Mouse (Mus musculus) stomach, embryonic 15.5 days (tissue): ENCODE measurements around the gene Cd86. TPM values are rescaled to one million over a fixed set of nuclear protein-coding genes. Genes with fewer than 3 reads are reported as not detected.
A peak's percentile ranks its signal among the peaks of the same experiment; 100 is the strongest.

ENCODE experiments used
- ATAC-seq: fragments of 200-750 bp; cut with Nextera tagmentation; 2 replicates; pipeline ENCODE4 v1.8.0; 2017; ENCODE audit warnings: low read depth, moderate number of reproducible peaks, moderate TSS enrichment; ENCODE audit not compliant: insufficient read depth, low FRiP score
- H3K27ac ChIP-seq: fragments of 300-500 bp; sonication (generic); 2 replicates; pipeline ENCODE4 v1.5.1; 2015; ENCODE audit warnings: mild to moderate bottlenecking, inconsistent platforms
- H3K27me3 ChIP-seq: fragments of 300-500 bp; sonication (generic); replicated peaks from 2 replicates; pipeline ENCODE4 v1.6.1; 2015; ENCODE audit warnings: inconsistent platforms
- H3K36me3 ChIP-seq: fragments of 300-500 bp; sonication (generic); 2 replicates; pipeline ENCODE4 v1.6.1; 2015; ENCODE audit warnings: inconsistent platforms
- H3K4me1 ChIP-seq: fragments of 300-500 bp; sonication (generic); 2 replicates; pipeline ENCODE4 v1.6.1; 2015; ENCODE audit warnings: inconsistent platforms
- H3K4me2 ChIP-seq: fragments of 300-500 bp; sonication (generic); 2 replicates; pipeline ENCODE4 v1.6.1; 2015; ENCODE audit warnings: mild to moderate bottlenecking, inconsistent platforms
- H3K4me3 ChIP-seq: fragments of 300-500 bp; sonication (generic); replicated peaks from 2 replicates; pipeline ENCODE4 v1.5.1; 2015; ENCODE audit warnings: inconsistent platforms
- H3K9ac ChIP-seq: fragments of 300-500 bp; sonication (generic); 2 replicates; pipeline ENCODE4 v1.6.1; 2015; ENCODE audit warnings: inconsistent platforms
- H3K9me3 ChIP-seq: fragments of 300-500 bp; sonication (generic); 2 replicates; pipeline ENCODE4 v1.6.1; 2016; ENCODE audit warnings: inconsistent platforms
- WGBS: fragments of 180-500 bp; shearing (Covaris S2); methylation state at CpG from one replicate; pipeline ENCODE4 v1.1.7; 2015; 5-methylcytosine and 5-hydroxymethylcytosine counted together
- polyA plus RNA-seq: library from polyadenylated mRNA; unstranded; fragments of >200 nt; fragmentation: Nextera tagmentation; extraction: Ambion mirVana; gene quantifications from 2 replicates; pipeline ENCODE4 v1.2.1, GENCODE M21; 2015

Gene Cd86
- polyA plus RNA-seq: 2.5 and 3.0 TPM in 2 replicates

DNA sequence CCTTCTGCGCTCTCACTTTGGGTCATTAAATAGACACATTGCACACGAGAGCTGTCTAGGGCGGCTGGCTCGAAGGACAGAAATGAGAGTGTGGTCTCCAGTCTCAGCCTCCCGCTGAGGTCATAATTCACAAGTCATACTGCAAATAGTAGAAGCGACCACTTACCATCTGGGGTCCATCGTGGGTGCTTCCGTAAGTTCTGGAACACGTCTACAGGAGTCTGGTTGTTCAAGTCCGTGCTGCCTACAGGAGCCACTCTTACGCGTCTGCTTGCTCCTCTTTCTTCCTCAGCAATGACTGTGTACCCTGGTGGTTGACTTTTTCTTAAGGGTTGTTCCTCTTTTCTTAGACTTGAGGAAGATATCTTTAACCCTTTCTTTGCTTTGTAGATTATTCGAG is at the start of gene Cd86:
Gene Cd86, minus strand, starts transcription at position 300 of the 400 bp plus-strand sequence.
- Histone ChIP-seq H3K9me3 (no peaks in the 10 kb centered on the region), H3K9ac (no peak within 1 kb of the TSS), H3K27ac (no peak within 1 kb of the TSS), H3K27me3 (no peaks in the 10 kb centered on the region), H3K4me2 (no peak within 1 kb of the TSS), H3K36me3 (no peaks in the 10 kb centered on the region), H3K4me1 (no peaks in the 10 kb centered on the region), H3K4me3 (no peak within 1 kb of the TSS)
- WGBS: 67% methylated on average over 13 of the region's 13 CpGs
- no peak for ATAC-seq

DNA sequence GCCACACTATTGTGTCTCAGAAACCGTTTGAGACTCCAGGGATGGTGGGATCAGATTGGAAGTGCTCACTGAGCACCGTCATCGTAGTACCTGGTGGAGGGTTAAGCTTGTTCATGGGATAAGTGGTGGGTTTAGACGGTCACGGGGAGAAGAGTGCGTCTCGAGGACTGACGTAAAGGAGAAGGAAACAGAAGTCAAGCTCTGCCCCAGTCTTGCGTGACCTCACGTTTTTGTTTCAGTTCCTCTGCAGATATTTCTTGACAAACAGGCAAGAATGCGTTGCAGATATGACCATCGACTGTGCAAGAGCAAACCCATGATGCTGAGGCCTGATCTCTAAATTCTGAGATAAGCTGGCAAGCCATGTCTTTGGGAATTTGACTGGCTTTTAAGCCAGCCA is 45.9 kb upstream of the Cd86 start:
- Histone ChIP-seq H3K4me2 (no peak overlapping the region), H3K36me3 (no peaks in the 10 kb centered on the region), H3K9ac (no peak overlapping the region), H3K9me3 (no peaks in the 10 kb centered on the region), H3K27me3 (no peaks in the 10 kb centered on the region), H3K27ac (no peak overlapping the region), H3K4me3 (no peak overlapping the region), H3K4me1 (no peaks in the 10 kb centered on the region)
- ATAC-seq: no peak
- WGBS: 79% methylated on average over 12 of the region's 12 CpGs

GRCm38 (mm10) chr16:36710794-36711193 is 44.9 kb upstream of the Cd86 start:
- 91% methylated on average over 2 of the region's 2 CpGs for WGBS

GRCm38 (mm10) chr16:36709405-36709804 is 43.5 kb upstream of the Cd86 start:
- no peaks in the 10 kb centered on the region for H3K36me3 ChIP-seq
- ATAC-seq: no peak
- H3K9ac ChIP-seq: no peak overlapping the region
- no peak overlapping the region for H3K27ac ChIP-seq
- H3K4me1 ChIP-seq: no peaks in the 10 kb centered on the region
- 93% methylated on average over 17 of the region's 17 CpGs for WGBS
- H3K4me2 ChIP-seq: no peak overlapping the region
- H3K9me3 ChIP-seq: no peaks in the 10 kb centered on the region
- H3K27me3 ChIP-seq: no peaks in the 10 kb centered on the region
- no peak overlapping the region for H3K4me3 ChIP-seq

More at GRCm38 (mm10) chr16:36710794-36711193, 44.9 kb upstream of the Cd86 start:
- H3K27ac ChIP-seq: no peak overlapping the region
- no peaks in the 10 kb centered on the region for H3K9me3 ChIP-seq
- H3K4me2 ChIP-seq: no peak overlapping the region
- no peak overlapping the region for H3K9ac ChIP-seq
- no peaks in the 10 kb centered on the region for H3K4me1 ChIP-seq
- no peaks in the 10 kb centered on the region for H3K36me3 ChIP-seq
- no peaks in the 10 kb centered on the region for H3K27me3 ChIP-seq
- ATAC-seq: no peak
- no peak overlapping the region for H3K4me3 ChIP-seq

DNA sequence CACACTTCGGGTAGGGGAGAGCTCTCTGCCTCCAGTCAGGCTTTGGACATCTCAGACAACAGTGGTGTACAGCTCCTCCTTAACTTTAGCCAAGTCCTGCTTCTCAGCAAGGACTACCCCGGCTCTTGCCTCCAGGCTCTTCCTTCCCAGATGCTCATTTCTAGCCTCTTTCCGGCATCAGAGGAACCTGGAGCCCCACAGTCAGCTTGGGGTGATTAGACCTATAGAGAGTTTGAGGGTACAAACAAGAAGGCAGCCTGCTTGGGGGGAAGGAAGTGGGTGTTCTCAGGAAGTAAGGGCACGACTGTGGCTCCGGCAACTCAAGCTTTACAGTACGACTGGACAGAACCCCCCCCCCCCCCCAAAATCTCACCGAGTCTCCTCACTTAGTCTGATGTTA is 42.9 kb upstream of the Cd86 start:
- H3K27ac ChIP-seq: no peak overlapping the region
- H3K9ac ChIP-seq: no peak overlapping the region
- ATAC-seq: no peak
- 84% methylated on average over 7 of the region's 7 CpGs for WGBS
- no peaks in the 10 kb centered on the region for H3K9me3 ChIP-seq
- H3K36me3 ChIP-seq: no peaks in the 10 kb centered on the region
- H3K27me3 ChIP-seq: no peaks in the 10 kb centered on the region
- H3K4me2 ChIP-seq: no peak overlapping the region
- H3K4me1 ChIP-seq: no peaks in the 10 kb centered on the region
- no peak overlapping the region for H3K4me3 ChIP-seq

DNA sequence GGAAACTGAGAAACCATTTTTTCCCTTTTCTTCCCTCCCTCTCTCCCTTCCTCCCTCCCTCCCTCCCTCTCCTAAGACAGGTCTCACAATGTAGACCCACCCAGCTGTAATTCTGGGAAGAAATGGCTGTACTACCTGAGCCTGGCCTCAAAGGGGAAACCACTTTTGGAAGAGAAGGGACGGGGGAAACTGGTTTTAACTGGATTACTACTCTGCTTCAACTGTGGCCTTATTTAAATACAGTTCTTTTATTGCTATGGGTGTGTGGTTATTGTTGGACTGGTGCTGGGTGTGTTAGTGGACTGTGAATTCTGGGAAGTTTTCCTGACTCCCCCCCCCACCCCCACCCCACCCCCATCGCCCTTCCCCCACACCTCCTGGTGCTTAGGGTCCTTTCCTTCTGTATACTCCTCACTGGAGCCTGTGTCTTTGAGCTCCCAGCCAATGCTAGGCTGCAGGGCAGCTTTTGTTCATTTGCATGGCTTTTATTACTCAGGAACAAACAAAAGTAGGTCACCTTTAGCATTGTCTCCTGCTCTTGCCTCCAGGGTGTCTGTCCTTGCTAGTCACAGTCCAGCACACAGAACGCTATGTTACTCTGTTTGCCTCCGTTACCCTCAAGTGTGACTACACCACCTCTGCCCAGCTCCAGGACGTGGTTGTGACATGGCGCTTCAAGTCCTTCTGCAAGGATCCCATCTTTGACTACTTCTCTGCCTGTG is 42.0 kb upstream of the Cd86 start:
- Histone ChIP-seq H3K9me3 (no peaks in the 10 kb centered on the region), H3K4me2 (no peak overlapping the region), H3K27ac (no peak overlapping the region), H3K4me1 (no peaks in the 10 kb centered on the region), H3K4me3 (no peak overlapping the region), H3K36me3 (no peaks in the 10 kb centered on the region), H3K9ac (no peak overlapping the region), H3K27me3 (no peaks in the 10 kb centered on the region)
- WGBS: 59% methylated on average over 6 of the region's 6 CpGs
- 0 out of 2 replicates have a peak, but pooled peaks have one; percentile 48 for ATAC-seq

DNA sequence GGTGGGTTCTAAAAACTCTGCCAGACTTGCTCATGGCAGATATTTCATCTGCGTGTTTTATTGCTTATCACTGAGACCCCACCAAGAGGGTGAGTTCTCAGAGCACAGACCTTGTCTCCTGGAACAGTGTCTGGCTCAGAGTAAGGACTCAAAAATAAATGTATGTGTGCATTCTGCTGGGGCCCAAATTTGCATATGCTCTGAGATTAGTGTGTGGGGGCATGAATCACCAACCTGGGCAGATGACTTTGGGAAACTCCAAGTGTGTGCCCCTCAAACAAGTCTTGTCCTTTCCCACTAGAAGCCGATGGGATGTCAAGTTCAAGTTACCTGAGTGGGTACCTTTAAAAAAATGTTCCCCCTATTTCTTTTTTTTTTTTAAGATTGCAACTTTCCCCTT is 34.6 kb upstream of the Cd86 start:
- Histone ChIP-seq H3K4me3 (no peak overlapping the region), H3K9ac (no peak overlapping the region), H3K36me3 (no peaks in the 10 kb centered on the region), H3K27me3 (no peaks in the 10 kb centered on the region), H3K9me3 (no peaks in the 10 kb centered on the region), H3K27ac (no peak overlapping the region), H3K4me2 (no peak overlapping the region), H3K4me1 (no peaks in the 10 kb centered on the region)
- no peak for ATAC-seq
- WGBS: 86% methylated on average over 2 of the region's 2 CpGs

DNA sequence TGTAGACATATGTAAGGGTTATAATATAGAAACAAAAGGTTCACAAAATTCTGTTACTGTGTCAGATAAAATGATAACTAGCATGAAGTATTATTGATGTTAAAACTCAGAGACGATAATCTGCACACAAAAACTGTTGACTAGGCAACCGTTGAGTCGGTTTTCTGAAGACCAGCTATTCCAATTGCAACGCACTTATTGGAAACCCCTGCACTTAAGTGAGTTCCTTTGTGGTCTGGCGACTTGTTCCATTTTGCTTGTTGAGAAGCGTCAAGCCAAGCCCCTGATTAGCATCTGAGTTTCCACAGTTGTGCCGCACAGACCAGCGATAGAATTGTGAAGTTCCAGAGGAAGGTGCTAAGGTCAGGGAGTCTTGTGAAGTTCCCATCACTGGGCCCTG is 31.4 kb upstream of the Cd86 start:
- Histone ChIP-seq H3K36me3 (no peaks in the 10 kb centered on the region), H3K4me2 (no peak overlapping the region), H3K9me3 (no peaks in the 10 kb centered on the region), H3K27ac (no peak overlapping the region), H3K4me1 (0 out of 2 replicates have a peak, but pooled peaks cover 4% of the 10 kb centered on the region), H3K27me3 (0 out of 2 replicates have a peak, but pooled peaks cover 4% of the 10 kb centered on the region), H3K4me3 (no peak overlapping the region), H3K9ac (no peak overlapping the region)
- no peak for ATAC-seq
- WGBS: 81% methylated on average over 8 of the region's 8 CpGs

GRCm38 (mm10) chr16:36694798-36695290 is 29.0 kb upstream of the Cd86 start:
- Histone ChIP-seq H3K36me3 (no peaks in the 10 kb centered on the region), H3K4me2 (peak overlapping the region; percentile 69), H3K9ac (no peak overlapping the region), H3K27ac (no peak overlapping the region), H3K9me3 (no peaks in the 10 kb centered on the region), H3K4me1 (0 out of 2 replicates have a peak, but pooled peaks cover 4% of the 10 kb centered on the region), H3K4me3 (peak overlapping the region; percentile 42; the same call in 1 of the 2 replicates), H3K27me3 (0 out of 2 replicates have a peak, but pooled peaks cover 4% of the 10 kb centered on the region)
- no peak for ATAC-seq
- WGBS: 54% methylated on average over 9 of the region's 9 CpGs

- Histone ChIP-seq H3K27ac (peak within 1 kb of the TSS; percentile 38; the same call in 1 of the 2 replicates), H3K36me3 (no peaks in the 10 kb centered on the region), H3K4me2 (peak within 1 kb of the TSS; percentile 69), H3K27me3 (0 out of 2 replicates have a peak, but pooled peaks cover 4% of the 10 kb centered on the region), H3K4me3 (peak within 1 kb of the TSS; percentile 42), H3K9ac (no peak within 1 kb of the TSS; the same call in 1 of the 2 replicates), H3K9me3 (no peaks in the 10 kb centered on the region), H3K4me1 (0 out of 2 replicates have a peak, but pooled peaks cover 4% of the 10 kb centered on the region)
- peak; percentile 79; the same call in 1 of the 2 replicates for ATAC-seq
- under 1% methylated on average over 40 of the region's 40 CpGs for WGBS
Observed at GRCm38 (mm10) chr16:36693818-36694413, 28.0 kb upstream of the Cd86 start, which contains the start of gene Ildr1. Gene Ildr1 (plus strand): TSS chr16:36693978.

DNA sequence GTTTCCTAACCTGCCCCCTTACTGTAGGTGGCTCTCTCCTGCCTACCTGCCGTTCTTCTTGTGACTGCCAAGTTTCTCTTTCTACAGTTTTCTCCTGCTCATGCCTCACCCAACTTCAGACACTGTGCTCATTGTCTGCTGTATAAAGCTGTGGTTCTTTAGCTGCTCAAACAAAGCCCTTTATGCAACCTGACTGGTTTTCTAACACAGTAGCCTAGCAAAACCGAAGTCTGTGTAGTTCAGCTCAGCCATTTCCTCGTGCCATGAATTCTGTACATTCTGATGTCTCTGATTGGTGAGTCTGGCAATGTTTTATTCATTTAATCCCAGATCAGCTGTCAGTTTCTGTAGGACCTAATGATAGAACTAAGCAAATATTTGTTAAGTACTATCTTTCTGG is 25.6 kb upstream of the Cd86 start:
- Histone ChIP-seq H3K27ac (peak overlapping the region; percentile 28; the same call in 1 of the 2 replicates), H3K36me3 (no peaks in the 10 kb centered on the region), H3K9me3 (no peaks in the 10 kb centered on the region), H3K4me1 (0 out of 2 replicates have a peak, but pooled peaks cover 4% of the 10 kb centered on the region), H3K4me3 (no peak overlapping the region), H3K9ac (no peak overlapping the region), H3K27me3 (0 out of 2 replicates have a peak, but pooled peaks cover 4% of the 10 kb centered on the region), H3K4me2 (no peak overlapping the region)
- 58% methylated on average over 3 of the region's 3 CpGs for WGBS
- no peak for ATAC-seq

GRCm38 (mm10) chr16:36688076-36688475 is 22.2 kb upstream of the Cd86 start:
- Histone ChIP-seq H3K36me3 (no peaks in the 10 kb centered on the region), H3K4me2 (no peak overlapping the region), H3K9me3 (no peaks in the 10 kb centered on the region), H3K4me3 (no peak overlapping the region), H3K4me1 (no peaks in the 10 kb centered on the region), H3K9ac (no peak overlapping the region), H3K27me3 (no peaks in the 10 kb centered on the region), H3K27ac (no peak overlapping the region)
- WGBS: 89% methylated on average over 2 of the region's 2 CpGs
- no peak for ATAC-seq
